Mouse (Mus musculus): ENCODE data around the gene Tet3. TPM values are rescaled to one million over a fixed set of nuclear protein-coding genes. Genes with fewer than 3 reads are reported as not detected.

Tet3 gene
- polyA plus RNA-seq, 1 experiment: 21.1 TPM

DNA sequence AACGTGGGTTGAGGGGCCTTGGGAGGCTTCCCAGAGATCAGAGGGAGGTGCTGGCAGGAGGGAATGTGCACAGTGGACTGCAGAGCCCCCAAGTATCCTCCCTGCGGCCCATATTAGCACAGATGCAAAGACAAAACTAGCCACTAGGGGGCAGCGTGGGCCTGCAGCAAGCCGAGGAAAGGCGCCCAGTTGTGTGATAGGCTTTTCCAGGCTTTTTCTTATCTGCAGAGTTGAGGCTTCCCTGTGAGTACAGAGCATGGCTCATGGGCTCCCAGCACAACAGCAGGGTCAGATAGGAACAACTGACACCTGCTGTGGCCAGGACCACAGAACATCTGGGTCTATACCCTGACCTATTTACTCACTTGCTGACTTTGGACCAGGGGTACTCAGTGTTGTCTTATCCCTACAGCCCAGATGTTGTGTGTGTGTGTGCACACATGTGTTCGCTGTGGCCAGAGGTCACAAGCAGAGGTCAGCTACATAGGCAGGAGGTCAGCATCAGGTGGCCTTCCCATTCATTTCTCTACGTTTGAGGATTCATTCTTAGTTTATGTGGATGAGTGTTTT lies 102.2 kb downstream of the Tet3 start:
- Histone ChIP-seq H3K4me3 (ENCODE audit: extremely low read depth, insufficient read depth, insufficient read length) (no peak overlapping the region), H3K27ac (ENCODE audit: insufficient read depth, low read length) (no peak overlapping the region), H3K27me3 (ENCODE audit: control insufficient read depth, insufficient read depth, low read length) (no peaks in the 10 kb centered on the region), H3K4me1 (ENCODE audit: control insufficient read depth, insufficient read depth, insufficient read length) (no peaks in the 10 kb centered on the region), H3K36me3 (ENCODE audit: control insufficient read depth, insufficient read depth, low read length) (peaks cover 14% of the 10 kb centered on the region)
- WGBS: 34% methylated on average over 7 of the region's 7 CpGs
- TF ChIP-seq CTCF (IDR thresholded peaks at IDR 0.05; ENCODE audit: extremely low read depth, insufficient read depth, insufficient read length, insufficient replicate concordance): peak; percentile 98
- no peak for TF ChIP-seq POLR2A (IDR thresholded peaks at IDR 0.05; ENCODE audit: low read depth, low read length)
- DNase-seq (ENCODE audit: low read depth in 1 of 2, low spot score in 2 of 2): peak; percentile 30 to 78

DNA sequence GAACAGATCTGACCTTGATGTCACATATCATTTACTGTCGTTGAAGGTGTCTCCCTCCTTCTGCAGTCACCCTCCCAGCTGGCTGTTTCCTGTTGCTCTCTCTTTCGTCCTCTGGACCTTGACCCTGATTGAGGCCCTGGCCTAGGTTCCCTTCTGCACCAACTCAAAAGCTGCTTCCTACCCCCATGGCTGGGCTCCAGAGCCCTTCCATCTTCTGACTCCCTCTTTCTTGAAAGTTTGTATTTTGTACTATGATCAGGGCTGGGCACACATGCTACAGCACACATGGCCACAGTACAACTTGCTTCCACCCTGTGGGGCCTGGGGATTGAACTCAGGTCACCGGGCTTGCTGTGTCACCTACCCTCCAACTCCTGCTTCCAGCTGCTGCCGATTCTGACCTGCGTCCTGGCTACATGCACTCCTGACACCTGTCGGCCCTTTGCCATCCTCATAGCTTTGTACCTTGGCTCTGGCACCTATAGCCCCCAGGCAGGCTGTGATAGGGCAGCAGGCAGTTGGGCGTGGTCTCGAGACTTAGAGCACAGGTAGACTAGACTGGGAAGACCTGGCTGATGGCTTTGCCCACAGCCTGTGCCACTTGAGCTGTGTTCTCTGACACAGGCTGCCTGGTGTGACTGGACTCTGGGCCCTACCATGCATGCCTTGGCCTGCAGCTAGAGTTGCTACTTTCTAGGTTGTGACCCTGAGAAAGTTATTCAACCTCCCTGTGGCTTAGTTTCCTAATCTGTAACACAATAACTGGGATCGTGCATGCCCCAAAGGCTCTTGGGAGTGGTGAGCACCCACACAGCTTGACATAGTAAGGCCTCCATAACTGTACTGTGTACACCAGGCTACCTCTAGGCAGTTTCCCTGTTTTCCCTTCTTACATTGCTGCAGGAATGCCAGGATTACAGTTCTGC lies 103.8 kb downstream of the Tet3 start:
- Histone ChIP-seq H3K27me3 (ENCODE audit: control insufficient read depth, insufficient read depth, low read length) (no peaks in the 10 kb centered on the region), H3K4me3 (ENCODE audit: extremely low read depth, insufficient read depth, insufficient read length) (no peak overlapping the region), H3K27ac (ENCODE audit: insufficient read depth, low read length) (no peak overlapping the region), H3K4me1 (ENCODE audit: control insufficient read depth, insufficient read depth, insufficient read length) (peaks cover 2% of the 10 kb centered on the region; the same call in 1 of the 2 replicates), H3K36me3 (ENCODE audit: control insufficient read depth, insufficient read depth, low read length) (peaks cover 12% of the 10 kb centered on the region)
- 85% methylated on average over 9 of the region's 9 CpGs for WGBS
- TF ChIP-seq POLR2A (IDR thresholded peaks at IDR 0.05; ENCODE audit: low read depth, low read length) (no peak), CTCF (IDR thresholded peaks at IDR 0.05; ENCODE audit: extremely low read depth, insufficient read depth, insufficient read length, insufficient replicate concordance) (no peak)
- DNase-seq (ENCODE audit: low read depth in 1 of 2, low spot score in 2 of 2): no peak

DNA sequence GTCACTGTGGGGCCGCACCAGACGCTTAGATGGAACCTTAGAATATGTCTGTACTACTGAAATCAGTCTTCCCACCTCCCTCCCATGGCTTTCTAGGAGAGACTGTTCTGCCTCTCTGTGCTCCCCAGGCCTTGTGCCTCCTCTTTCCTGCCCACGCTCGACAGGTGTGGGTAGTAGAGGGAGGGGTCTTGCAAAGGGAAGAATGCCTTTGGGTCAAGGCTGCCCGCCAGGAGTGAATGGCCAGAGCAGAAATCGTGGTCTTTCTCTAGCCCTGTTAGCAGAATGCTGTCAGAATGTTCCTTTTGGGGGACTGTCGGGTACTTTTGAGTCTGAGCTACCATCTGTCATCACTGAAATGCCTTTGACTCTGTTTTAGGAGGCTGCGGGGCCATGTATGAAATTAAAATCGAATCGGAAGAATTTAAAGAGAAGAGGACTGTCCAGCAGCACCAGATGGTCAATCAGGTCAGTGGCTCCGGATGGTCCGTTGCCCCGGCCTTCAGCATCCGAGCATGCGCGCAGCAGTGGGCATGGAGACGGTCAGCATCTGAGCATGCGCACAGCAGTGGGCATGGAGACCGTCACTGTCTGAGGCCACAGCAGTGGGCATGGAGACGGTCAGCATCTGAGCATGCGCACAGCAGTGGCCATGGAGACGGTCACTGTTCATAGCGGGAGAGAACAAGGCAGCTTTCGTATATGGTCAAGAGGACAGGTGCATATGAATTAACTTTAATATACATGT lies 106.0 kb downstream of the Tet3 start:
- no peak overlapping the region for H3K4me3 ChIP-seq (ENCODE audit: extremely low read depth, insufficient read depth, insufficient read length)
- no peak for DNase-seq (ENCODE audit: low read depth in 1 of 2, low spot score in 2 of 2)
- no peak for TF ChIP-seq CTCF (IDR thresholded peaks at IDR 0.05; ENCODE audit: extremely low read depth, insufficient read depth, insufficient read length, insufficient replicate concordance)
- no peak for TF ChIP-seq POLR2A (IDR thresholded peaks at IDR 0.05; ENCODE audit: low read depth, low read length)
- WGBS: 94% methylated on average over 24 of the region's 24 CpGs
- peaks cover 5% of the 10 kb centered on the region for H3K4me1 ChIP-seq (ENCODE audit: control insufficient read depth, insufficient read depth, insufficient read length)
- H3K27me3 ChIP-seq (ENCODE audit: control insufficient read depth, insufficient read depth, low read length): no peaks in the 10 kb centered on the region
- H3K27ac ChIP-seq (ENCODE audit: insufficient read depth, low read length): no peak overlapping the region
- peaks cover 5% of the 10 kb centered on the region for H3K36me3 ChIP-seq (ENCODE audit: control insufficient read depth, insufficient read depth, low read length)

DNA sequence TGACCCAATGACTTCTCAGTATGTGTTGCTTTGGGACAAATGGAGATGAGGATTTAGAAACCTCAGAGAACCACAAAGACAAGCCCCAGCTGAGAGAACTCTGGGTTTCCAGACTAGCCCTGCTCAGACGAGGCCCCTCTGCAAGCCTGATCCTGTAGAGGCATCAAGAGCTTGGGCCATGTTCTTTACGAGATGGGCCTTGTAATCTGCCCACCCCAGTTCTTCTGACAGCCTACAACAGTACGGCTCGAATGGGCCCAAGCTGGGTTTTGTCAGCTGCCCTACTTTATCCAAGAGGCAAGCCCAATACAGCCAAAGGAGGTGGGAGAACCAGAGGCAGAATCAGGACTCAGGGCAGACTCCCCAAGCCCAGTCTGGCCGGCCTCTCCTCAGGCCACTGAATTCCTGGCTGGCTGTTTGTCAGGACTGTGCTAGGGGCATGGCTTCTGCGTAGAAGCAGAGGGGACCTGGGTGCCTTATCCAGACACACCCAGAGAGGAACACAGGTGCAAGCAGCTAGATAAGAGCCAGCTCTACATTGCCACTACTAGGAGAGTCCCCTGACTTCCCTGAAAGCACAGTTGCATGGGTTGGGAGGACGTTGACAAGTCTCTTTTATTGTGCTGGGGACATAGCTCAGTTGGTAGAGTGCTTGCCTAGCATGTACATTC lies 107.3 kb downstream of the Tet3 start:
- no peak for TF ChIP-seq CTCF (IDR thresholded peaks at IDR 0.05; ENCODE audit: extremely low read depth, insufficient read depth, insufficient read length, insufficient replicate concordance)
- no peak for TF ChIP-seq POLR2A (IDR thresholded peaks at IDR 0.05; ENCODE audit: low read depth, low read length)
- no peak overlapping the region for H3K4me3 ChIP-seq (ENCODE audit: extremely low read depth, insufficient read depth, insufficient read length)
- peak overlapping the region; percentile 41; the same call in 1 of the 2 replicates for H3K27ac ChIP-seq (ENCODE audit: insufficient read depth, low read length)
- no peaks in the 10 kb centered on the region for H3K27me3 ChIP-seq (ENCODE audit: control insufficient read depth, insufficient read depth, low read length)
- WGBS: 74% methylated on average over 7 of the region's 7 CpGs
- H3K36me3 ChIP-seq (ENCODE audit: control insufficient read depth, insufficient read depth, low read length): peaks cover 5% of the 10 kb centered on the region
- no peak for DNase-seq (ENCODE audit: low read depth in 1 of 2, low spot score in 2 of 2)
- peaks cover 5% of the 10 kb centered on the region for H3K4me1 ChIP-seq (ENCODE audit: control insufficient read depth, insufficient read depth, insufficient read length)

DNA sequence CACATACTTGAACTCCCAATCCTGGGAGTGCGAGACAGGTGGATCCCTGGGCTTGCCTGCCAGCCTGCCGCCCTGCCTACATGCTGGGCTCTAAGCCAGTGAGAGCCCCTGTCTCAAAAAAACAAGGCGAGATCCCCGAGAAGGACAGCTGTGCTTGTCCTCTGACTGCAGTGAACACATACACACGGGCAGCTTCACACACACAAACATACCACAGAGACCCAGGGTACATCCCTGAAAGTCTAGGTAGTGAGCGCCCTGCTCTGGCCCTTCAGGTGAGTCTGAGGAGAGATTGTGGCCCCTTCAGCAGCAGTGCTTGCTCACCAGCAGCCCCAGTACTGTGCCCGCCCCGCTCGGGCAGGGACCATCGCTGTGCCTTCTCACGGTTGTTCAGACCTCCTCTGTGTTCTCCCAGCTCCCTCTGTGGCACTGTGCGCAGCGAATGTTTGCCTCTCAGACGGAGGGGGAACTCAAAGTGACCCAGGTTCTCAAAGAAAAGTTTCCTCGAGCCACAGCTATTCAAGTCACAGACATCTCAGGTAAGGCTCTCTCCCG lies 108.0 kb downstream of the Tet3 start:
- H3K27me3 ChIP-seq (ENCODE audit: control insufficient read depth, insufficient read depth, low read length): no peaks in the 10 kb centered on the region
- H3K36me3 ChIP-seq (ENCODE audit: control insufficient read depth, insufficient read depth, low read length): peaks cover 5% of the 10 kb centered on the region
- no peak for TF ChIP-seq CTCF (IDR thresholded peaks at IDR 0.05; ENCODE audit: extremely low read depth, insufficient read depth, insufficient read length, insufficient replicate concordance)
- TF ChIP-seq POLR2A (IDR thresholded peaks at IDR 0.05; ENCODE audit: low read depth, low read length): no peak
- H3K27ac ChIP-seq (ENCODE audit: insufficient read depth, low read length): no peak overlapping the region; the same call in 1 of the 2 replicates
- 92% methylated on average over 16 of the region's 16 CpGs for WGBS
- H3K4me3 ChIP-seq (ENCODE audit: extremely low read depth, insufficient read depth, insufficient read length): no peak overlapping the region
- H3K4me1 ChIP-seq (ENCODE audit: control insufficient read depth, insufficient read depth, insufficient read length): peaks cover 5% of the 10 kb centered on the region
- DNase-seq (ENCODE audit: low read depth in 1 of 2, low spot score in 2 of 2): no peak

DNA sequence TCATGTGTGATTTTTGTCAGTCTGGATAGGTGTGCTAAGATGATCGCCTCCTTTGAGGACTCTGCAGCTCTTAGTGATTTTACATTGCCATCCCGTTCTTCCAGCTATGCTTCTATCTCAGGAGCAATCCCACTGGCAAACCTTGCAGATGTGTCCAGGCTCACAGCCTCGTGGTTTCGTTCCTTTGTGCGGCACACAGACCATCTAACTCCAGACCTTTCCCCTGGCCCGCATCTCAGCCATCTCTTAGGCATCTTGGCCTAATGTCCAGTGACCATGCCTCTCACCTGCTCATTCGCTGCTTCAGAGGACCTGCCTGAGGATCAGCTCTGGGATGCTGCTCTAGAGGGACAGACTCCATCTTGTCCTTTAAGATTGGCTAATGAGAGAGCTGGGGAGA lies 108.7 kb downstream of the Tet3 start:
- Histone ChIP-seq H3K27ac (ENCODE audit: insufficient read depth, low read length) (no peak overlapping the region), H3K36me3 (ENCODE audit: control insufficient read depth, insufficient read depth, low read length) (peaks cover 4% of the 10 kb centered on the region), H3K4me1 (ENCODE audit: control insufficient read depth, insufficient read depth, insufficient read length) (peaks cover 5% of the 10 kb centered on the region), H3K4me3 (ENCODE audit: extremely low read depth, insufficient read depth, insufficient read length) (peak overlapping the region; percentile 74), H3K27me3 (ENCODE audit: control insufficient read depth, insufficient read depth, low read length) (no peaks in the 10 kb centered on the region)
- no peak for DNase-seq (ENCODE audit: low read depth in 1 of 2, low spot score in 2 of 2)
- WGBS: 85% methylated on average over 7 of the region's 7 CpGs
- no peak for TF ChIP-seq CTCF (IDR thresholded peaks at IDR 0.05; ENCODE audit: extremely low read depth, insufficient read depth, insufficient read length, insufficient replicate concordance)
- TF ChIP-seq POLR2A (IDR thresholded peaks at IDR 0.05; ENCODE audit: low read depth, low read length): no peak
